Mouse (Mus musculus) thymus, postnatal 36 days (tissue): ENCODE measurements around the gene Wfs1.

Source experiments
- DNase-seq, 2 experiments: peaks; one replicate each; pipeline ENCODE4 v3.0.0; 2022; ENCODE audit warnings: mixed read lengths in 2 of 2

Wfs1 gene

DNA sequence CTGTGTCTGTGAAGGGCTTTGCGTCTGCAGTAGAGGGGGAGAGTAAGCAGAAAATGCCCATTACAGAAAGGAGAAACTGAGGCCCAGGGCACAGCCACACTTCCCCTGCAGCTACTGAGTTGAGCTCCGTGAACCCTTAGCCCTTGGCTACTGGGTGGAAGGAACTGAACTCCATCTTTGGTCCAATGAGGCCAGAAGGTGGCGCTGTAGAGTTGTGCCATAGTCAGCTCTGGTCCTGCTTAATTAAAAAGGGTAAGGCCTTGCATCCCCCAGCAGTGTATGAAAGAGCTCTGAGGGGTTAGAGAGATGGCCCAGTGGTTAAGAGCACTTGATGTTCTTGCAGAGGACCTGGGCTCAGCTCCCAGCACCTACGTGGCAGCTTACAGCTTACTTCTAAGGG lies 60.3 kb downstream of the Wfs1 start:
- DNase-seq = peak; percentile 23 to 25

DNA sequence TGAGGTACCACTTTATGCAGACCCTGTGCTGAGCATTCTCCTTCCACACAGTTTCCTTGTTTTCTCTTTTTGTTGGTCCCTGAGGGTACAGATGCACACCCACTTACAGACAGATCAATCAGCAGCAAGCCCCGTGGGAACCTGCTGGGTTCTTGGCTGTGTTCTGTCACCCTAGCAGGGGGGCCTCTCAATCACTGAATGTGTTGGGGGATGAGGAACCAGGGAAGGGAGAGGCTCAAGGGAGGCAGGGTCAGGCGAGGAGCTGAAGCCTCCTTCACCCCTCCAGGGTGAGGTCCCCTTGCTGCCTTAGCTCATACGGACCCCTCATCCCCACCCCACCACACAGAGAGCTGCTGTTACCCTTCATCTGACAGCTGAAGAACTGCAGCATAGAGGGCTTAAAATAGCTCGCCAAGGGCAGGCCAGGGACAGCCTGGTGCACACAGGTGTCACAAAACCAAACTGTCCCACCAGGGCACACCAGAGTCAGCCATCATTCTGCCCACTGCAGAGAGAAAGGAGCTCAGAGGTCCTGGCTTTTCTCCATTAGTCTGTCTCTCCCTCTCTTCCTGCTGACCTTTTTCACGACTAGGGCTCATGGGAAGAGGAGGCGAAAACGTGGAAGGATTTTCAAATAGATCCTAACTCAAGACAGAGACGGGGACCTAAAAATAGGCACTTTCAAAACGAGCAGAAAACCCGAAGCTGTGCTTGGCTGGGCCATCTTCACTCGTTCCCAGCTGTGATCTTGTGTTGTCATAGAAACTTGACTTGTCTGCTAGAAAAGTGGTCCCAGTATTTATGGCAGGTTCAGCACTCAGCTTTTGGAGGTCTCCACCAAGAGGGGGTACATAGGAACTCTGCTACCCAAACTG lies 64.9 kb downstream of the Wfs1 start:
- DNase-seq = no peak

GRCm38 (mm10) chr5:36922811-36923210 lies 66.2 kb downstream of the Wfs1 start:
- no peak for DNase-seq

DNA sequence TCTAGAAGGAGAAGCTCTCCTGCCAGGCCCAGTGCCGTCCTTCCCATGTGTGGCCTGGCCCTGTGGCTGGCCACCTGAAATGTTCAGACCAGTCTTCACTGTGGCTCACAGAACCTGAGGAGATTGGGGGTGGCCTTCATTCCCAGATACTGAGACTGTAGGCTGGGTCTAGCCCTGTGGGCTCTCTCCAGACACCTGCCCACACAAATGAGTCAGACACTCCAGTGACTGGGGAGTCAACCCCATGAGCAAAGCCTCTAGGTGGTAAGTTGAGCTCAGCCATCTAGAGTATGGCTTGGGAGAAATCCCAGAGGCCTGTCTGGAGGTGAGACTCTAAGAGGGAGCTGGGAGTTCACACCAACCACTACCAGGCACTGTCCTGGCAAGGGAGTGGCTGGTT lies 67.1 kb downstream of the Wfs1 start:
- no peak for DNase-seq

- no peak for DNase-seq
These were observed 68.9 kb downstream of the Wfs1 start for GRCm38 (mm10) chr5:36920072-36920471.

DNA sequence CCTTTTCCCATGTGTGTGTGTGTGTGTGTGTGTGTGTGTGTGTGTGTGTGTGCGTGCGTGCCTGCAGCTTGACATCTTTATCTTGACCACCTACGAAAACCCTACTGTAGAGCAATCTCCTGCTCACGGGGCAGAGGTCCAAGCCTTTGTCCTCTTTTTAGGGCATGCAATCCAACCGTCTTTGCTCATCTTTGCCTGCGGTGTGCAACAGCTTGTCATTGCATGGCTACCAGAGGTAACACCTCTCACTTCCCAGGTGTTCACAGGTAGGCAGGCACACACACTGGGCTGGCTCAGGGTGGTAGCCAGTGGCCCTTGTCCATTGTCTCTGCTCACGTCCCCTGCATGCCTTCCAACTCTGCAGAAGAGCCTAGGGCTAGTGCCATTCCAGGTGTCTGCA lies 71.0 kb downstream of the Wfs1 start:
- DNase-seq = no peak

DNA sequence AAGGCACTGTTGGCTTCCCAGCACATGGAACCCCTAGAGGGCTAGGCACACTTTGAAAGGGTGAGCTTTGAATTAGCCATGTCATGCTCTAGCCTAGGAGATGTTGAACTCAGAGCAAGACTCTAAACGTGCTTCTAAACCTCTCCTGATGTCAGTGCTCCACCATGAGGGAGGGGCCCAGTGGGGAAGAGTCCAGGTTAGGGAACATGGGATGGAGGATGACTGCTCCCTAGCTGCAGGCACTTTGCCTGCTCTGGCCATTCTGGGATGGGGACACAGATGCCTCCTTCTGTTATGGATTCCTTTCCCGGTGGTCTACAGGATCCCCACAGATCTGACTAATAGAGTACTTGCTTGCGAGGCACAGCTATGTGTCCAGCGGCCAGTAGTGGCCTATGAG lies 71.8 kb downstream of the Wfs1 start:
- DNase-seq = no peak

GRCm38 (mm10) chr5:36916581-36916980 lies 72.4 kb downstream of the Wfs1 start:
- DNase-seq = no peak
